Mouse (Mus musculus): ENCODE data around the gene Grik1. TPM values are rescaled to one million over a fixed set of nuclear protein-coding genes. Genes with fewer than 3 reads are reported as not detected.

Grik1 gene
- total and polyA plus RNA-seq, 2 experiments from 2014 or later = 30.4 to 37.1 TPM

DNA sequence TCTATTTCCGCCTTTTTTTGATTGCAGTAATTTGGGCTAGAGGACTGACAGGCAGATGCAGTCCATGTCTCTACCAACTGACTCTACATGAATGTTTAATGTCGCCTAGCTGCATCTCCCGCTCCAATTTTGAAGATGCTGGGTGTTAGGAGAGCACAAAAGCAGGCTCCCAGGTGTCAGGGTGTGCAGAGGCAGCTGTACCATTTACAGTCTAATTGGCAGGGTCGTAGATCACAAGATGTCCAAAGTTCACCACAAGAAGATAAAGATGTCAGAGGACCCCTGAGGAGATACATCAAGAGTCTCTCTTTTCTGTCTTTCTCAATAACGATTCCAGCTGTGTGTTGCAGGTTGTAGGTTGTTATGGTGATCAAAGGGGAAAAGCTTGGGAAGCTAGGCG is 111.3 kb downstream of the Grik1 start:
- WGBS = 46% methylated on average over 6 of the region's 6 CpGs
- Histone ChIP-seq H3K4me2 (ENCODE audit: low read depth, low read length, poor library complexity, severe bottlenecking) (no peak overlapping the region), H3K4me1 (ENCODE audit: insufficient read depth, low read length) (0 out of 2 replicates have a peak, but pooled peaks cover 4% of the 10 kb centered on the region), H3K36me3 (ENCODE audit: insufficient read depth, low read length) (no peaks in the 10 kb centered on the region), H3K9ac (replicated peaks; ENCODE audit: low read length, poor library complexity, severe bottlenecking) (no peak overlapping the region), H3K4me3 (ENCODE audit: low read depth, low read length) (no peak overlapping the region), H3K27ac (ENCODE audit: low read depth, low read length) (no peak overlapping the region), H3K9me3 (ENCODE audit: low read length) (no peaks in the 10 kb centered on the region), H3K27me3 (ENCODE audit: insufficient read depth, low read length) (no peaks in the 10 kb centered on the region)
- ATAC-seq (ENCODE audit: low FRiP score) = no peak
- no peak for TF ChIP-seq CTCF (IDR thresholded peaks at IDR 0.05)
- no peak for DNase-seq (ENCODE audit: low spot score)

DNA sequence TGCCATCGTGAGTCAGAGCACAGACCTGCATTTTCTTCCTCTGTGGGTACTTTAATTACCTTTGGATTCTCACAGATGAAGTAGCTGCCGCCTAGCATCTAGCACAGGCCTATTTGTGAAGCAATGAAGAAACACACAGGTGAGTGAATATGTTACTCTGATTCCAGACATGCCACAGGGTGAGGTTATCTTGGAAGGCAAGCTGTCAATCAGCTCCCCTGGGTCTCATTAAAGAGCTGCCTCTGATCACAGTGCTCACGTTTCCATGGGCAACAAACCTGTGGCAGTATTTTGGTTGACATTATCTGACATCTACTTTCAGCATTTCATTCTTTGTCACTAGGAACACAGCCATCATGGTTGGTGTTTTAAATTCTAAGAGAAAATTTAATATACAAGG is 112.7 kb downstream of the Grik1 start:
- no peak for TF ChIP-seq CTCF (IDR thresholded peaks at IDR 0.05)
- H3K9me3 ChIP-seq (ENCODE audit: low read length) = no peaks in the 10 kb centered on the region
- H3K4me3 ChIP-seq (ENCODE audit: low read depth, low read length) = no peak overlapping the region
- no peaks in the 10 kb centered on the region for H3K27me3 ChIP-seq (ENCODE audit: insufficient read depth, low read length)
- WGBS = 40% methylated on average over 3 of the region's 3 CpGs
- 0 out of 2 replicates have a peak, but pooled peaks cover 4% of the 10 kb centered on the region for H3K4me1 ChIP-seq (ENCODE audit: insufficient read depth, low read length)
- no peaks in the 10 kb centered on the region for H3K36me3 ChIP-seq (ENCODE audit: insufficient read depth, low read length)
- no peak overlapping the region for H3K4me2 ChIP-seq (ENCODE audit: low read depth, low read length, poor library complexity, severe bottlenecking)
- H3K27ac ChIP-seq (ENCODE audit: low read depth, low read length) = no peak overlapping the region
- H3K9ac ChIP-seq (replicated peaks; ENCODE audit: low read length, poor library complexity, severe bottlenecking) = no peak overlapping the region
- ATAC-seq (ENCODE audit: low FRiP score) (peak; percentile 63), DNase-seq (ENCODE audit: low spot score) (peak; percentile 33)

- Histone ChIP-seq H3K9me3 (ENCODE audit: low read length) (no peaks in the 10 kb centered on the region), H3K4me2 (ENCODE audit: low read depth, low read length, poor library complexity, severe bottlenecking) (no peak overlapping the region), H3K27ac (ENCODE audit: low read depth, low read length) (0 out of 2 replicates have a peak overlapping the region, but pooled peaks have one; percentile 19), H3K36me3 (ENCODE audit: insufficient read depth, low read length) (no peaks in the 10 kb centered on the region), H3K4me3 (ENCODE audit: low read depth, low read length) (no peak overlapping the region), H3K4me1 (ENCODE audit: insufficient read depth, low read length) (0 out of 2 replicates have a peak, but pooled peaks cover 4% of the 10 kb centered on the region), H3K9ac (replicated peaks; ENCODE audit: low read length, poor library complexity, severe bottlenecking) (no peak overlapping the region), H3K27me3 (ENCODE audit: insufficient read depth, low read length) (no peaks in the 10 kb centered on the region)
- ATAC-seq (ENCODE audit: low FRiP score) (peak; percentile 65), DNase-seq (ENCODE audit: low spot score) (peak; percentile 87)
- no peak for TF ChIP-seq CTCF (IDR thresholded peaks at IDR 0.05)
- WGBS = 57% methylated on average over 9 of the region's 9 CpGs
These were observed 115.9 kb downstream of the Grik1 start for GRCm38 (mm10) chr16:88174083-88174721.

- H3K27me3 ChIP-seq (ENCODE audit: insufficient read depth, low read length) = no peaks in the 10 kb centered on the region
- ATAC-seq (ENCODE audit: low FRiP score) = no peak
These were observed 123.5 kb downstream of the Grik1 start for GRCm38 (mm10) chr16:88166547-88166946.

GRCm38 (mm10) chr16:88142574-88142973 is 147.5 kb downstream of the Grik1 start:
- Histone ChIP-seq H3K4me3 (ENCODE audit: low read depth, low read length) (no peak overlapping the region), H3K4me2 (ENCODE audit: low read depth, low read length, poor library complexity, severe bottlenecking) (no peak overlapping the region), H3K9ac (replicated peaks; ENCODE audit: low read length, poor library complexity, severe bottlenecking) (no peak overlapping the region), H3K36me3 (ENCODE audit: insufficient read depth, low read length) (no peaks in the 10 kb centered on the region), H3K27me3 (ENCODE audit: insufficient read depth, low read length) (no peaks in the 10 kb centered on the region), H3K4me1 (ENCODE audit: insufficient read depth, low read length) (peaks cover 3% of the 10 kb centered on the region; the same call in 1 of the 2 replicates), H3K9me3 (ENCODE audit: low read length) (no peaks in the 10 kb centered on the region), H3K27ac (ENCODE audit: low read depth, low read length) (no peak overlapping the region)
- TF ChIP-seq CTCF (IDR thresholded peaks at IDR 0.05) = no peak
- WGBS = 39% methylated on average over 2 of the region's 2 CpGs
- DNase-seq (ENCODE audit: low spot score) (no peak), ATAC-seq (ENCODE audit: low FRiP score) (peak; percentile 58; the same call in 1 of the 2 replicates)

More at GRCm38 (mm10) chr16:88166547-88166946, 123.5 kb downstream of the Grik1 start:
- H3K36me3 ChIP-seq (ENCODE audit: insufficient read depth, low read length) = no peaks in the 10 kb centered on the region
- no peak overlapping the region for H3K4me2 ChIP-seq (ENCODE audit: low read depth, low read length, poor library complexity, severe bottlenecking)
- no peak overlapping the region for H3K27ac ChIP-seq (ENCODE audit: low read depth, low read length)
- H3K9me3 ChIP-seq (ENCODE audit: low read length) = no peaks in the 10 kb centered on the region
- DNase-seq (ENCODE audit: low spot score) = no peak
- H3K9ac ChIP-seq (replicated peaks; ENCODE audit: low read length, poor library complexity, severe bottlenecking) = no peak overlapping the region
- no peak for TF ChIP-seq CTCF (IDR thresholded peaks at IDR 0.05)
- no peaks in the 10 kb centered on the region for H3K4me1 ChIP-seq (ENCODE audit: insufficient read depth, low read length)
- H3K4me3 ChIP-seq (ENCODE audit: low read depth, low read length) = no peak overlapping the region

GRCm38 (mm10) chr16:88142136-88142535 is 147.9 kb downstream of the Grik1 start:
- Histone ChIP-seq H3K27ac (ENCODE audit: low read depth, low read length) (no peak overlapping the region), H3K36me3 (ENCODE audit: insufficient read depth, low read length) (no peaks in the 10 kb centered on the region), H3K4me1 (ENCODE audit: insufficient read depth, low read length) (peaks cover 3% of the 10 kb centered on the region; the same call in 1 of the 2 replicates), H3K9me3 (ENCODE audit: low read length) (no peaks in the 10 kb centered on the region), H3K27me3 (ENCODE audit: insufficient read depth, low read length) (no peaks in the 10 kb centered on the region), H3K9ac (replicated peaks; ENCODE audit: low read length, poor library complexity, severe bottlenecking) (no peak overlapping the region), H3K4me2 (ENCODE audit: low read depth, low read length, poor library complexity, severe bottlenecking) (no peak overlapping the region), H3K4me3 (ENCODE audit: low read depth, low read length) (no peak overlapping the region)
- no peak for TF ChIP-seq CTCF (IDR thresholded peaks at IDR 0.05)
- no peak for ATAC-seq (ENCODE audit: low FRiP score)
- WGBS = 55% methylated on average over 2 of the region's 2 CpGs
- DNase-seq (ENCODE audit: low spot score) = no peak
